24 mouse cellular contexts compared by ENCODE assay signal in the genomic region with DNA sequence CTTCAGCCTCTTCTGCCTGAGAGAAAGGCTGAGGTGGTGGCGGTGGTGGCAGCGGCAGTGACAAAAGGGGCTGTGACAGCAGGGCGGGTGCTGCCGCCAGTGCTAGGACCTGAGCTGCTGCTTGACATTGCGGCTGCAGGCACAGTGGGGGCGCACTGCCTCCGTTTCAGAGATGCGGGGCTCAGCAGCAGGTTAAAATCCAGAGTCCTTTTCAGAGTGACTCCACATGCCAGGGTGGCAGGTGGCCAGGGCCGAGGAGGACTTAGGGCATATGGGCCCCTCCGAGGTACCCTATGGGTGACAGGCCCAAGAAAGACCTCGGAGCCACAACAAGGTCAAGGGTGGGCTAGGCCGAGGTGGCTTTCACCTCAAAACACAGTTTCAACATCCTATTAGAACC. TPM values are rescaled to one million over a fixed set of nuclear protein-coding genes. Genes with fewer than 3 reads are reported as not detected.
"Had no signal": no experiment of that assay in that cellular context is flagged by ENCODE, and none has a peak within 500 bp of the region (broad histone marks: within the 10 kb centered on the region; RNA-seq: fewer than 3 reads in every experiment).

No protein-coding gene starts in this region.

- H3K36me3 ChIP-seq: hindbrain, embryonic 12.5 days; intestine, embryonic 15.5 days; limb, embryonic 15.5 days; liver, embryonic 12.5 days had no signal

- ATAC-seq: forebrain, embryonic 16.5 days; hindbrain, embryonic 16.5 days; inflammation-experienced regulatory T-cells, adult 6 months; intestine, embryonic 15.5 days; intestine, postnatal 0 days; liver, embryonic 12.5 days had no signal

- H3K9me3 ChIP-seq: liver, embryonic 12.5 days had no signal

- H3K4me1 ChIP-seq: heart, embryonic 10.5 days; heart, embryonic 12.5 days; hindbrain, embryonic 10.5 days; hindbrain, embryonic 12.5 days; intestine, embryonic 15.5 days; limb, embryonic 12.5 days; limb, embryonic 15.5 days; liver, embryonic 12.5 days had no signal

- H3K4me2 ChIP-seq: heart, embryonic 12.5 days; hindbrain, embryonic 12.5 days; hindbrain, embryonic 14.5 days; intestine, embryonic 15.5 days; limb, embryonic 12.5 days; limb, embryonic 15.5 days; liver, embryonic 12.5 days had no signal

- DNase-seq: gastrocnemius, adult 2 months; gastrocnemius, postnatal 10 days; gastrocnemius, postnatal 25 days; heart, adult 18-20 months; heart, postnatal 10 days; heart, postnatal 4 days; kidney, postnatal 4 days had no signal

- H3K27ac ChIP-seq: gastrocnemius, adult 2 months; heart, embryonic 10.5 days; hindbrain, embryonic 10.5 days; hindbrain, embryonic 12.5 days; hindbrain, embryonic 14.5 days; intestine, embryonic 15.5 days; kidney, postnatal 0 days; layer of hippocampus, adult 2 months; limb, embryonic 12.5 days; limb, embryonic 15.5 days; liver, embryonic 12.5 days; liver, embryonic 14.5 days had no signal

- H3K27me3 ChIP-seq: heart, embryonic 12.5 days; hindbrain, embryonic 12.5 days; intestine, embryonic 15.5 days; limb, embryonic 12.5 days; limb, embryonic 15.5 days; liver, embryonic 12.5 days had no signal

- H3K4me3 ChIP-seq: gastrocnemius, adult 2 months; heart, embryonic 10.5 days; heart, embryonic 12.5 days; hindbrain, embryonic 10.5 days; hindbrain, embryonic 12.5 days; intestine, embryonic 15.5 days; layer of hippocampus, adult 2 months; limb, embryonic 12.5 days; limb, embryonic 15.5 days; liver, embryonic 12.5 days had no signal

- H3K9ac ChIP-seq: heart, embryonic 12.5 days; hindbrain, embryonic 12.5 days; hindbrain, embryonic 14.5 days; intestine, embryonic 15.5 days; limb, embryonic 12.5 days; limb, embryonic 15.5 days; liver, embryonic 12.5 days; liver, embryonic 14.5 days had no signal

RNA-seq across cellular contexts. Expression of a gene that starts 59.9 kb away (rescaled TPM):
- total RNA-seq: granulocyte monocyte progenitor cell, adult 5-6 weeks had no signal
